Mouse (Mus musculus): ENCODE data around the gene Zbtb42.

GRCm38 (mm10) chr12:112648081-112648480, 30.5 kb upstream of the Zbtb42 start:
- TF ChIP-seq CTCF (IDR thresholded peaks at IDR 0.05; ENCODE audit: extremely low read depth, insufficient read depth, low read length) (no peak), POLR2A (IDR thresholded peaks at IDR 0.05; ENCODE audit: extremely low read depth, insufficient read depth, low read length) (no peak)

Measured in cortical plate, adult 2 months (tissue).